Mouse (Mus musculus): Measurements from ENCODE around the gene Fancf.
A peak's percentile ranks its signal among the peaks of the same experiment; 100 is the strongest.

Gene Fancf

GRCm38 (mm10) chr7:51867983-51868382, 5.9 kb upstream of the Fancf start:
- H3K27me3 ChIP-seq (ENCODE audit: control insufficient read depth, insufficient read depth, low read length, poor library complexity, severe bottlenecking): no peaks in the 10 kb centered on the region

GRCm38 (mm10) chr7:51865336-51865735, 3.3 kb upstream of the Fancf start:
- Histone ChIP-seq H3K36me3 (ENCODE audit: control insufficient read depth, insufficient read depth, low read length, poor library complexity, severe bottlenecking) (no peaks in the 10 kb centered on the region), H3K27me3 (ENCODE audit: control insufficient read depth, insufficient read depth, low read length, poor library complexity, severe bottlenecking) (no peaks in the 10 kb centered on the region)
- DNase-seq (ENCODE audit: low read depth, low spot score): no peak

More at GRCm38 (mm10) chr7:51867983-51868382, 5.9 kb upstream of the Fancf start:
- no peaks in the 10 kb centered on the region for H3K36me3 ChIP-seq (ENCODE audit: control insufficient read depth, insufficient read depth, low read length, poor library complexity, severe bottlenecking)
- no peak for DNase-seq (ENCODE audit: low read depth, low spot score)

- DNase-seq (ENCODE audit: low read depth, low spot score): no peak
- H3K27me3 ChIP-seq (ENCODE audit: control insufficient read depth, insufficient read depth, low read length, poor library complexity, severe bottlenecking): no peaks in the 10 kb centered on the region
Measured at GRCm38 (mm10) chr7:51862842-51863241, 775 bp upstream of the Fancf start.

GRCm38 (mm10) chr7:51861250-51862096, 594 bp downstream of the Fancf start, which contains the start of gene Gas2:
Gas2 (plus strand) TSS chr7:51862015.
- DNase-seq (ENCODE audit: low read depth, low spot score): peak; percentile 77
- Histone ChIP-seq H3K27me3 (ENCODE audit: control insufficient read depth, insufficient read depth, low read length, poor library complexity, severe bottlenecking) (no peaks in the 10 kb centered on the region; the same call in 1 of the 2 replicates), H3K36me3 (ENCODE audit: control insufficient read depth, insufficient read depth, low read length, poor library complexity, severe bottlenecking) (no peaks in the 10 kb centered on the region)

More at GRCm38 (mm10) chr7:51862842-51863241, 775 bp upstream of the Fancf start:
- H3K36me3 ChIP-seq (ENCODE audit: control insufficient read depth, insufficient read depth, low read length, poor library complexity, severe bottlenecking): no peaks in the 10 kb centered on the region

GRCm38 (mm10) chr7:51851890-51852507, 10.1 kb downstream of the Fancf start:
- DNase-seq (ENCODE audit: low read depth, low spot score): no peak
- H3K27me3 ChIP-seq (ENCODE audit: control insufficient read depth, insufficient read depth, low read length, poor library complexity, severe bottlenecking): no peaks in the 10 kb centered on the region
- no peaks in the 10 kb centered on the region for H3K36me3 ChIP-seq (ENCODE audit: control insufficient read depth, insufficient read depth, low read length, poor library complexity, severe bottlenecking)

GRCm38 (mm10) chr7:51850877-51851276, 11.2 kb downstream of the Fancf start:
- H3K36me3 ChIP-seq (ENCODE audit: control insufficient read depth, insufficient read depth, low read length, poor library complexity, severe bottlenecking): no peaks in the 10 kb centered on the region
- H3K27me3 ChIP-seq (ENCODE audit: control insufficient read depth, insufficient read depth, low read length, poor library complexity, severe bottlenecking): no peaks in the 10 kb centered on the region
- DNase-seq (ENCODE audit: low read depth, low spot score): no peak

- no peaks in the 10 kb centered on the region for H3K36me3 ChIP-seq (ENCODE audit: control insufficient read depth, insufficient read depth, low read length, poor library complexity, severe bottlenecking)
- DNase-seq (ENCODE audit: low read depth, low spot score): no peak
- H3K27me3 ChIP-seq (ENCODE audit: control insufficient read depth, insufficient read depth, low read length, poor library complexity, severe bottlenecking): no peaks in the 10 kb centered on the region
Measured at GRCm38 (mm10) chr7:51840515-51840914, 21.6 kb downstream of the Fancf start.

- no peak for DNase-seq (ENCODE audit: low read depth, low spot score)
- no peaks in the 10 kb centered on the region for H3K36me3 ChIP-seq (ENCODE audit: control insufficient read depth, insufficient read depth, low read length, poor library complexity, severe bottlenecking)
- H3K27me3 ChIP-seq (ENCODE audit: control insufficient read depth, insufficient read depth, low read length, poor library complexity, severe bottlenecking): no peaks in the 10 kb centered on the region
Measured at GRCm38 (mm10) chr7:51831917-51832316, 30.1 kb downstream of the Fancf start.

GRCm38 (mm10) chr7:51823562-51824338, 38.3 kb downstream of the Fancf start:
- no peaks in the 10 kb centered on the region for H3K36me3 ChIP-seq (ENCODE audit: control insufficient read depth, insufficient read depth, low read length, poor library complexity, severe bottlenecking)
- H3K27me3 ChIP-seq (ENCODE audit: control insufficient read depth, insufficient read depth, low read length, poor library complexity, severe bottlenecking): no peaks in the 10 kb centered on the region

GRCm38 (mm10) chr7:51821467-51821866, 40.6 kb downstream of the Fancf start:
- Histone ChIP-seq H3K36me3 (ENCODE audit: control insufficient read depth, insufficient read depth, low read length, poor library complexity, severe bottlenecking) (no peaks in the 10 kb centered on the region), H3K27me3 (ENCODE audit: control insufficient read depth, insufficient read depth, low read length, poor library complexity, severe bottlenecking) (no peaks in the 10 kb centered on the region)
- no peak for DNase-seq (ENCODE audit: low read depth, low spot score)

More at GRCm38 (mm10) chr7:51823562-51824338, 38.3 kb downstream of the Fancf start:
- DNase-seq (ENCODE audit: low read depth, low spot score): no peak

- no peak for DNase-seq (ENCODE audit: low read depth, low spot score)
- H3K27me3 ChIP-seq (ENCODE audit: control insufficient read depth, insufficient read depth, low read length, poor library complexity, severe bottlenecking): no peaks in the 10 kb centered on the region
- H3K36me3 ChIP-seq (ENCODE audit: control insufficient read depth, insufficient read depth, low read length, poor library complexity, severe bottlenecking): no peaks in the 10 kb centered on the region
Measured at GRCm38 (mm10) chr7:51819891-51820290, 42.2 kb downstream of the Fancf start.

GRCm38 (mm10) chr7:51818251-51818974, 43.7 kb downstream of the Fancf start:
- H3K36me3 ChIP-seq (ENCODE audit: control insufficient read depth, insufficient read depth, low read length, poor library complexity, severe bottlenecking): no peaks in the 10 kb centered on the region
- no peaks in the 10 kb centered on the region for H3K27me3 ChIP-seq (ENCODE audit: control insufficient read depth, insufficient read depth, low read length, poor library complexity, severe bottlenecking)
- no peak for DNase-seq (ENCODE audit: low read depth, low spot score)

- no peak for DNase-seq (ENCODE audit: low read depth, low spot score)
- Histone ChIP-seq H3K27me3 (ENCODE audit: control insufficient read depth, insufficient read depth, low read length, poor library complexity, severe bottlenecking) (no peaks in the 10 kb centered on the region), H3K36me3 (ENCODE audit: control insufficient read depth, insufficient read depth, low read length, poor library complexity, severe bottlenecking) (no peaks in the 10 kb centered on the region)
Measured at GRCm38 (mm10) chr7:51816283-51816839, 45.7 kb downstream of the Fancf start.
